Mouse (Mus musculus) stomach, embryonic 15.5 days (tissue): ENCODE data around the gene Rpl19. TPM values are rescaled to one million over a fixed set of nuclear protein-coding genes. Genes with fewer than 3 reads are reported as not detected.

Source experiments
- ATAC-seq: fragments of 200-750 bp; cut with Nextera tagmentation; 2 replicates; pipeline ENCODE4 v1.8.0; 2017; ENCODE audit warnings: low read depth, moderate number of reproducible peaks, moderate TSS enrichment; ENCODE audit not compliant: insufficient read depth, low FRiP score
- H3K27ac ChIP-seq: fragments of 300-500 bp; sonication (generic); 2 replicates; pipeline ENCODE4 v1.5.1; 2015; ENCODE audit warnings: mild to moderate bottlenecking, inconsistent platforms
- H3K27me3 ChIP-seq: fragments of 300-500 bp; sonication (generic); replicated peaks from 2 replicates; pipeline ENCODE4 v1.6.1; 2015; ENCODE audit warnings: inconsistent platforms
- H3K36me3 ChIP-seq: fragments of 300-500 bp; sonication (generic); 2 replicates; pipeline ENCODE4 v1.6.1; 2015; ENCODE audit warnings: inconsistent platforms
- H3K4me1 ChIP-seq: fragments of 300-500 bp; sonication (generic); 2 replicates; pipeline ENCODE4 v1.6.1; 2015; ENCODE audit warnings: inconsistent platforms
- H3K4me2 ChIP-seq: fragments of 300-500 bp; sonication (generic); 2 replicates; pipeline ENCODE4 v1.6.1; 2015; ENCODE audit warnings: mild to moderate bottlenecking, inconsistent platforms
- H3K4me3 ChIP-seq: fragments of 300-500 bp; sonication (generic); replicated peaks from 2 replicates; pipeline ENCODE4 v1.5.1; 2015; ENCODE audit warnings: inconsistent platforms
- H3K9ac ChIP-seq: fragments of 300-500 bp; sonication (generic); 2 replicates; pipeline ENCODE4 v1.6.1; 2015; ENCODE audit warnings: inconsistent platforms
- H3K9me3 ChIP-seq: fragments of 300-500 bp; sonication (generic); 2 replicates; pipeline ENCODE4 v1.6.1; 2016; ENCODE audit warnings: inconsistent platforms
- WGBS: fragments of 180-500 bp; shearing (Covaris S2); methylation state at CpG from one replicate; pipeline ENCODE4 v1.1.7; 2015; 5-methylcytosine and 5-hydroxymethylcytosine counted together
- microRNA-seq: library from miRNA; unstranded; fragments of <30 nt; microRNA quantifications from one replicate; pipeline ENCODE4, GENCODE M21; 2016
- polyA plus RNA-seq: library from polyadenylated mRNA; unstranded; fragments of >200 nt; fragmentation: Nextera tagmentation; extraction: Ambion mirVana; gene quantifications from 2 replicates; pipeline ENCODE4 v1.2.1, GENCODE M21; 2015

The Rpl19 gene
- polyA plus RNA-seq, 1 experiment from 2014 or later: 855 TPM

DNA sequence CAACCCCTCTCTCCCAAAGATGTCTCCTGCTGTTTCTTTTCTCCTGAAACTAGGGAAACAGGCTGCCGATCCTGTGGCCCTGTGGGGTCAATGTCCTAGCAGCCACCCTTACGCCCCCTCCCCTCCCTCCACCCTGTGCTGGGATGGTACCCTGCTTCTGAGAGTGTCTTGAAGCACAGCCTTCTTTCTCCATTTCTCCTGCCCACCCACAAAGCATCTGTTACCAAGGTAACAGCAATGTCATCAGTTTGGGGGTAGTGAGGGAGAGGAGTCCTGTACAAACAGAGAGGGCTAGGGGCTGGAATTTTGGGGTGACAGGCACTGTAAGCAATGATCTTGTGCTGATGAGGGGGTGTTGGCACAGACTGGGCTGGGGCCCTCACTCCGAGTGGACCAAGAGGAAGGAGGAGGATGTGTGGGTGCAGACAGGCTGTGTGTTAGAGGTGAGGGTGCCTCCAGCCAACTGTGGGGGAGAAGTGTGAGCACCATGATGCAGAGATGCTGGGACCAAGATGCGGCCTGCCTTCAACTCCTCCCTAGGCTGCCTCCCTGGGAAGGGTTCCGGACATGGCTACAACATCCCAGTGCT is 33.7 kb downstream of the Rpl19 start:
- Histone ChIP-seq H3K4me2 (no peak overlapping the region), H3K4me3 (no peak overlapping the region), H3K4me1 (0 out of 2 replicates have a peak, but pooled peaks cover 6% of the 10 kb centered on the region), H3K27me3 (peaks cover 6% of the 10 kb centered on the region; the same call in 1 of the 2 replicates), H3K9me3 (no peaks in the 10 kb centered on the region), H3K36me3 (no peaks in the 10 kb centered on the region), H3K9ac (no peak overlapping the region), H3K27ac (no peak overlapping the region)
- ATAC-seq: no peak
- 70% methylated on average over 5 of the region's 5 CpGs for WGBS

DNA sequence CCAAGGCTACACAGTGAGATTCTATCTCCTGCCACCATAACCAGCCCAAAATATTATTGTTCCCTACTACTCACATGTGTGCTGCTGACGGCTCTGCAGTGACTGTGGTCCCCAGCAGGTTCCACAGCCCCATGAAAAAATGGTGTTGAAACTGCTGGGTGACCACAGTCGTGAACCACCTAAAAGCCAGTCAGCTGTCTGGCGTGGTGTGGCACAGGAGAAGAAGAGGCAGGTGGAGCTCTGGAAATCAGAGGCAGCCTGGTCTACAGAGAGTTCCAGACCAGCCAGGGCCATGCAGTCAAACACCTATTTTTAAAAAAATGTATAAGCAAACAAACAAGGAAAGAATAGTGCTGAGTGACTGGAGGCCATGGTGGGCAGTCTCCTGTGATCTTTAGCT is 34.9 kb downstream of the Rpl19 start:
- Histone ChIP-seq H3K27ac (no peak overlapping the region), H3K9ac (no peak overlapping the region), H3K27me3 (no peaks in the 10 kb centered on the region), H3K4me2 (no peak overlapping the region), H3K9me3 (no peaks in the 10 kb centered on the region), H3K4me1 (0 out of 2 replicates have a peak, but pooled peaks cover 6% of the 10 kb centered on the region), H3K36me3 (no peaks in the 10 kb centered on the region), H3K4me3 (no peak overlapping the region)
- WGBS: 71% methylated on average over 3 of the region's 3 CpGs
- no peak for ATAC-seq

DNA sequence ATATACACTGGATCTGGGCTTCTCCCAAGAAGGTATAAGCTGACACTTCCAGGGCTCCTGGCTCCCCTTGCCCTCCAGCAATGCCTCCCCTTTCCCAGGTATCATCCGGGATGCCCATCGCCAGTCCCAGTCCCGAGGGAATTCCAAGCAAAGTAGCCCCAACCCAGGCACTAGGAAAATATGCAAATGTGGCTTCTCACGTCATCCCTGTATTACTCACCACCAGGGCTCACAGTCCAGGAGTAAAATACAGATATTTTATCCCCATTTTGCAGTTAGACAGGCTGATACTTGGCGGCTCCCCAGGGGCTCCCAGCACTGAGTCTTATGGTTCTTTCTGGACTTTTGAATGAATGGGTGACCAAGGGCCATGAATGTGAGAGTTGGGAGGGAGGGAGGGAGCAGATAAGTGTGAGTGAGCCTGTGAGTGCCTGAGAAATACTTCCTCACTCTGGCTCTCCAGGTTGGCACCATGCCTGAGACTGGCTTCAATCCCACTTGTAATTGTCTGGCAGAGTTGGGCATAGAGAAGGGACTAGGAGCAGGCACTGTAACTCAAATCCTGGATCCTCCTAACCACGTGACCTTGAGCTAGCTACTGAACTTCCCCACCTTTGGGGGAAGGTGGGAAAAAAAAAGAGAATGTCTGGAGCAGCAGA is 35.5 kb downstream of the Rpl19 start:
- Histone ChIP-seq H3K36me3 (no peaks in the 10 kb centered on the region), H3K4me3 (no peak overlapping the region), H3K9ac (no peak overlapping the region), H3K27ac (no peak overlapping the region), H3K4me1 (0 out of 2 replicates have a peak, but pooled peaks cover 6% of the 10 kb centered on the region), H3K9me3 (no peaks in the 10 kb centered on the region), H3K27me3 (no peaks in the 10 kb centered on the region), H3K4me2 (no peak overlapping the region)
- ATAC-seq: no peak
- 52% methylated on average over 6 of the region's 6 CpGs for WGBS

DNA sequence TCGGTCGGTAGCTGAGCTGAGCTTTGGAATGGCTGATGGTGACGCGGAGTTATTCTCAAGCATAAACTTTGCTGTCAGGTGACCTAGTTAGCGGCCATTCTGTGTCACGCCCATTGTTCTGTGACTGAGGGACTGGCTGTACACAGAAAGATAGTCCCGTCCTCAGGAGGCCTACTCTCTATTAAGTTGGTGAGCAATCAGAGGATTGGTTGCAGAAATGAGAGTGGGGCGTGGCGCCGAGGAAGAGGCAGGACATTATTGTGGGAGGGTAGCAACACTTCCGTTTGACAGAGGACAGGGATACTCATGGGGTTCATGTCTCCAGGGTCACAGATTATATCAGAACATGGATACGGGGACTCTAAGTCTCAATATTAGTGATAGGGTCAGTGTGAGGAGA is 39.7 kb downstream of the Rpl19 start:
- no peaks in the 10 kb centered on the region for H3K9me3 ChIP-seq
- no peaks in the 10 kb centered on the region for H3K36me3 ChIP-seq
- H3K4me1 ChIP-seq: no peaks in the 10 kb centered on the region
- no peaks in the 10 kb centered on the region for H3K27me3 ChIP-seq
- WGBS: 90% methylated on average over 12 of the region's 12 CpGs
- H3K4me3 ChIP-seq: no peak overlapping the region
- no peak for ATAC-seq
- no peak overlapping the region for H3K27ac ChIP-seq
- no peak overlapping the region for H3K4me2 ChIP-seq
- no peak overlapping the region for H3K9ac ChIP-seq

DNA sequence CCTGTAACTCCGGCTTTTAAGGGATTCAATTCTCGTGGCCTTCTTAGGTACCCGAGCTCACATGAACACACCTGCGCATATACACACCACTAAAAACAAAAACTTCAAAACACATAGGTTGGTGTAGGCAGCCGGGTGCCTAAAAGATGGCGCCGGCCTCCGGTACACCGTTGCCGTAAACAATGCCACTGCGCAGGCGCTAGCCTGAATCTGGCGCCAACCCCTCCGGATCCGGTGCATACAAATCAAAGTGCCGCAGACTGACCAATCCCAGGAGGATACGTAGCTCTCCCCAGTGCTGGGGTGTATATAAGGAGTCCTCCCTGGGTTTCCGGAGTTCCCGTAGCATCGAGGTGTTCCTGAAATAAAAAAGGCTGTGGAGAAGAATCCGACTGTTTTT is 40.7 kb downstream of the Rpl19 start:
- no peaks in the 10 kb centered on the region for H3K9me3 ChIP-seq
- 96% methylated on average over 21 of the region's 21 CpGs for WGBS
- ATAC-seq: no peak
- H3K36me3 ChIP-seq: no peaks in the 10 kb centered on the region
- H3K27me3 ChIP-seq: no peaks in the 10 kb centered on the region
- H3K27ac ChIP-seq: no peak overlapping the region
- no peak overlapping the region for H3K9ac ChIP-seq
- H3K4me1 ChIP-seq: no peaks in the 10 kb centered on the region
- no peak overlapping the region for H3K4me2 ChIP-seq
- no peak overlapping the region for H3K4me3 ChIP-seq

DNA sequence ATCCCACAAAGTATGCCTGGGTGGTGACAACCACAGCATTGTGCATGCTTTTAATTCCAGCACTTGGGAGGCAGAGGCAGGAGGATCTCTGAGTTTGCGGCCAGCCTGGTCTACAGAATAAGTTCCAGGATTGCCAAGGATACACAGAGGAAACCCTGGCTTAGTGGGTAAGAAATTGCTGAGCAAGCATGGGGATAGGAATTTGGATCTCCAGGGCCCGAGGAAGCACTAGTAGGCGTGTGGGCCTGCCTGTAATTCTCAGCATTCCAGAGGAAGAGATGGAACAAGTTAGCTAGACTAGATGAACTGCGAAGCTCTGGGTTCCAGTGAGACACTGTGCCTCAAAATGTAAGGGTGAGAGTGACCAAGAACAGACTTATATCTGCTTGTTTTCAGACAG is 46.9 kb downstream of the Rpl19 start:
- H3K9me3 ChIP-seq: no peaks in the 10 kb centered on the region
- no peak overlapping the region for H3K4me3 ChIP-seq
- no peaks in the 10 kb centered on the region for H3K36me3 ChIP-seq
- H3K9ac ChIP-seq: no peak overlapping the region
- H3K4me2 ChIP-seq: no peak overlapping the region
- 85% methylated on average over 4 of the region's 4 CpGs for WGBS
- no peak for ATAC-seq
- H3K27me3 ChIP-seq: no peaks in the 10 kb centered on the region
- no peaks in the 10 kb centered on the region for H3K4me1 ChIP-seq
- H3K27ac ChIP-seq: no peak overlapping the region

DNA sequence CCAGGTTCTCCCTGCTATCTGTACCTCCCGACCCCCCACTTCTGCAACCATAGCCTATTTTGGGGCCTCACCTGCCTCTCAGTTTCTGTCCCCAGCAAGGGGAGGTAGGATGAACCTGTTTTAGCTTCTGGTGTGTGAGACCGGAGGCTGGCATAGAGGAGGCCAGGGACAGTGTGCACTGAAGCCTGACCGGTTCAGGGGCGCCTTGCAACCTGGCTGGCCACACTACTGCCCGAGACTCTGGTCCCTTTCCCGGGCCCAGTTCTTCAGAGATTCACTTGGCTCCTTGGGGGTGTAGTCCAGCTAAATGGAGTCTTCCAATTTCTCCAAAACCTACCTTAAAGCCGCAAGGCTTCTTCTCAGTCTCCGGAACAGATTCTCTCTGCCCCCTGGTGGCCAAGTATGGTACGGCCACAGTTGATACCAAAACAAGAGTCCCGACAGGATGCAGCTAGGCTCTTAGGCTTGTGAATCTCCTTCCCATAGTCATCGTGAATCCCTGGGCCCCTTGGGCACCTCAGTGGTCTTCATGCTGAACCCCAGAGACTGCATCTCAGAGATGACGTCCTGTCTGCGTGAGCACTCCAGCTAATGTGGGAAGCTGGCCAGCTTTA is 48.8 kb downstream of the Rpl19 start:
- no peak overlapping the region for H3K4me2 ChIP-seq
- no peak overlapping the region for H3K9ac ChIP-seq
- no peaks in the 10 kb centered on the region for H3K9me3 ChIP-seq
- no peak for ATAC-seq
- H3K27me3 ChIP-seq: no peaks in the 10 kb centered on the region
- WGBS: 20% methylated on average over 13 of the region's 13 CpGs
- H3K27ac ChIP-seq: no peak overlapping the region
- H3K4me1 ChIP-seq: no peaks in the 10 kb centered on the region
- H3K4me3 ChIP-seq: no peak overlapping the region
- no peaks in the 10 kb centered on the region for H3K36me3 ChIP-seq

DNA sequence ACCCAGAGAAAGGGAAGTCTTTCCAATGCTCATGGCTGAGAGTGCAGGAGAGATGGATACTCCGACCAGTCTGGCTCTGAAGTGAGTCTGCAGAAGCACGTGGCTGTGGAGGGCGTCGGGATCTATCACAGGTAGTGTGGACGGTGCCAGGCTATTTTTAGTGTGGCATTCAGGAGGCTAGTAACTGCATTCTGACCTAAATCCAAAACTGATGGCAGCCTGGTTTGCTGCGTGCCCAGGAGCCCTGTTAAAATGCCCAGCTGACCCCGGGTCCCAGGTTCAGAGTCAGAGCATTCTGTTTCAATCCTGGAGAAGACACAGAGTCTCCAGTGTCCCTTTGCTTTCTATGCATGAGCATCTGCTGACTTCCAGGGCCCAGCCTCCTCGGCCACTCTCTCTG is 50.6 kb downstream of the Rpl19 start:
- H3K27ac ChIP-seq: no peak overlapping the region
- no peaks in the 10 kb centered on the region for H3K36me3 ChIP-seq
- H3K27me3 ChIP-seq: no peaks in the 10 kb centered on the region
- no peak overlapping the region for H3K4me3 ChIP-seq
- H3K4me1 ChIP-seq: no peaks in the 10 kb centered on the region
- no peak overlapping the region for H3K4me2 ChIP-seq
- ATAC-seq: no peak
- no peak overlapping the region for H3K9ac ChIP-seq
- H3K9me3 ChIP-seq: no peaks in the 10 kb centered on the region
- 77% methylated on average over 8 of the region's 8 CpGs for WGBS

Small RNAs within 50 kb of the gene (microRNA-seq; reads per million reads assigned to microRNA genes)
- not detected for gene Gm27597

Other genes starting within 250 kb of the Rpl19 start
- 502 and 526 TPM in 2 replicates for gene Rpl23, start 244.3 kb upstream of the Rpl19 start, polyA plus RNA-seq
- 112 and 122 TPM in 2 replicates for gene Lasp1, start 227.7 kb upstream of the Rpl19 start, polyA plus RNA-seq
- gene B230217C12Rik, start 185.9 kb upstream of the Rpl19 start, polyA plus RNA-seq: 4.0 and 5.7 TPM in 2 replicates
- gene Fbxo47, start 142.6 kb upstream of the Rpl19 start, polyA plus RNA-seq: 0.52 and 0.65 TPM in 2 replicates
- gene Plxdc1, start 40.3 kb upstream of the Rpl19 start, polyA plus RNA-seq: 0.73 and 1.0 TPM in 2 replicates
- 8.2 and 13.4 TPM in 2 replicates for gene Arl5c, start 30.5 kb upstream of the Rpl19 start, polyA plus RNA-seq
- 7.3 and 9.5 TPM in 2 replicates for gene Cacnb1, start 3.7 kb upstream of the Rpl19 start, polyA plus RNA-seq
- 0.21 and 0.41 TPM in 2 replicates for gene Stac2, start 26.8 kb downstream of the Rpl19 start, polyA plus RNA-seq
- 15.9 and 17.3 TPM in 2 replicates for gene Fbxl20, start 123.7 kb downstream of the Rpl19 start, polyA plus RNA-seq
- 54.5 and 57.4 TPM in 2 replicates for gene Med1, start 166.6 kb downstream of the Rpl19 start, polyA plus RNA-seq
- 9.4 and 9.7 TPM in 2 replicates for gene Cdk12, start 176.3 kb downstream of the Rpl19 start, polyA plus RNA-seq